Mouse (Mus musculus): ENCODE results near the gene Rab37. TPM values are rescaled to one million over a fixed set of nuclear protein-coding genes. Genes with fewer than 3 reads are reported as not detected.

The Rab37 gene
- polyA plus RNA-seq, 1 experiment = 1.1 TPM

DNA sequence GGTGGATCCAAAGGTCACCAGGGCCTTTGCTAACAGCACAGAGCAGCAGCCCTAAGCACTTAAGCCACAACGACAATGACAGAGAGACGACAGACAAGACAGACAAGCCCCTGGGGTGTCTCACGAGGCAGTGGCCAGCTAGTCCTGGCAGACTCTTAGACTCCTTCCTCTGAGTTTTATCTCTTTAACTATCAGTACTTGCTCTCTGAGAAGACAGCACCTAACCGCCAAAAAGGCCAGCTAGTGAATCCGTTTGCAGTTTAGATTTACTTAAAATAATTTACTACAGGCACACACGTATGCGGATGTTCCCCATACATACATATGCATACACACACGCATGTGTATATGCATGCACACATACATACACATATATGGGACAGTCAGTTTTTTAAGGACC lies 106.3 kb downstream of the Rab37 start:
- DNase-seq = no peak
- TF ChIP-seq POLR2A (IDR thresholded peaks at IDR 0.05; ENCODE audit: borderline replicate concordance, extremely low read depth, low read depth, low read length) (no peak), CTCF (IDR thresholded peaks at IDR 0.05; ENCODE audit: insufficient read depth, low read length) (no peak)
- Histone ChIP-seq H3K4me1 (ENCODE audit: control insufficient read depth, insufficient read depth, low read length) (peaks cover 2% of the 10 kb centered on the region; the same call in 1 of the 2 replicates), H3K4me3 (replicated peaks; ENCODE audit: extremely low read depth, low read depth, low read length) (no peak overlapping the region)
- WGBS = 80% methylated on average over 8 of the region's 8 CpGs

DNA sequence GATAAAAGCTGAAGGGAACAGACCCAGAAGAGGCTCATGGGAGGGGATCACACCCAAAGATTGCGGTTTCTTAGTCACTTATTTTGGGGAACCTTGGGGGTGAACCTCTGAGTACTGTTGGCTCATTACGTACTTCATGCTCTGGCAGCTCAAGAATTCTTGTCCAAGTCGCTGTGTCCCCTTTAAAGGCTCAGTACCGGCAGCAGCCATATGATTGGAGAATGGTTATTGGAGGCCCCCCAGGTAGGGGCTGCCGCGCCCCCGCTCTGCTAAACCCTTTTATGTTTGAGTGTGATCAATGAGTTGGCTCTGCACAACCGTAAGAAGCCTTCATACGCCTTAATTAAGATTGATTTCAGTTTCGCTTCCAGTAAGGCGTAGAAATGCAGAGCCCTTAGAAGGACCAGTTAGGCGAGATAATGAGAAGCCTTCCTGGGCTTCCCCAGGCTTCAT lies 107.7 kb downstream of the Rab37 start:
- no peak overlapping the region for H3K4me3 ChIP-seq (replicated peaks; ENCODE audit: extremely low read depth, low read depth, low read length)
- DNase-seq = no peak
- 65% methylated on average over 12 of the region's 12 CpGs for WGBS

DNA sequence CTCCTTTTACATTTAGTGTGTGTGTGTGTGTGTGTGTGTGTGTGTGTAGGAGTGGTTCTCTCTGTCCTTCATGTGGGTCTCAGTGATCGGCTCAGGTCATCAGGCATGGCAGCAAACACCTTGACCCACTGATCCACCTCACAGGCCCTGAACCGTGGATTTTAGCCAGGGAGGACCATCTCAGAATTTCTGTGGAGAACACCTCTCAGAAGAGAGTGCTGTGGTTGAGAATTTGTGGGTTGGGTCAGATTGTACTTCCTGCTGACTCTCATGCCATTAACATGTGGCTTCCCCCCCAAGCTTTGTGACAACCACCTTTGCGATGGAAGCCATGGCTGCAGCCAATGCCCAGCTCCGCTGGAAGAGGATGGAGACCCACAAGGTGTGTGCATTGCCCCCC lies 109.3 kb downstream of the Rab37 start:
- 91% methylated on average over 4 of the region's 4 CpGs for WGBS
- no peak for DNase-seq
- Histone ChIP-seq H3K4me1 (ENCODE audit: control insufficient read depth, insufficient read depth, low read length) (no peaks in the 10 kb centered on the region), H3K4me3 (replicated peaks; ENCODE audit: extremely low read depth, low read depth, low read length) (no peak overlapping the region)
- TF ChIP-seq POLR2A (IDR thresholded peaks at IDR 0.05; ENCODE audit: borderline replicate concordance, extremely low read depth, low read depth, low read length) = no peak
- no peak for TF ChIP-seq CTCF (IDR thresholded peaks at IDR 0.05; ENCODE audit: insufficient read depth, low read length)

More for the DNA sequence above, 107.7 kb downstream of the Rab37 start:
- H3K4me1 ChIP-seq (ENCODE audit: control insufficient read depth, insufficient read depth, low read length) = no peaks in the 10 kb centered on the region
- no peak for TF ChIP-seq POLR2A (IDR thresholded peaks at IDR 0.05; ENCODE audit: borderline replicate concordance, extremely low read depth, low read depth, low read length)
- no peak for TF ChIP-seq CTCF (IDR thresholded peaks at IDR 0.05; ENCODE audit: insufficient read depth, low read length)

DNA sequence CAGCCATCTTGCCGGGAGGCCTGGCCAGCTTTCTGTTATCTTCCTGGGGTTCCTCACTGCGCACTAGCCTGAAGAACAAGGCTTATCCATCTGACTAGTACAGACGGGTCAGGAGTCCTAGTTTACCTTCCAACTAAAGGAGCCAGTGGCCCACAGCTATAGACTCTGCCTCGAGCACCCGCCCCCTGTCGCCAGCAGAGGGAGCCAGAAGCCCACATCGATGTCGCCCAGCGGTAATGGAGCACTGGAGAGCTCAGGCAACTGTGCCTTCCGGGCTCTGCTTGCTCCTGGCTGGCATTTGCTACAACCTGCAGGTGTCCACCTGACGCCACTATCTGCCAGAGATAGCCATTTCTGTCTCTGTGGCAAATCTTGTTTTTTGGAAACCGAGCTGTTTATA lies 111.1 kb downstream of the Rab37 start:
- 18% methylated on average over 12 of the region's 12 CpGs for WGBS
- H3K4me1 ChIP-seq (ENCODE audit: control insufficient read depth, insufficient read depth, low read length) = no peaks in the 10 kb centered on the region
- TF ChIP-seq CTCF (IDR thresholded peaks at IDR 0.05; ENCODE audit: insufficient read depth, low read length) = peak; percentile 82
- no peak for TF ChIP-seq POLR2A (IDR thresholded peaks at IDR 0.05; ENCODE audit: borderline replicate concordance, extremely low read depth, low read depth, low read length)
- peak; percentile 80 for DNase-seq
- H3K4me3 ChIP-seq (replicated peaks; ENCODE audit: extremely low read depth, low read depth, low read length) = no peak overlapping the region

DNA sequence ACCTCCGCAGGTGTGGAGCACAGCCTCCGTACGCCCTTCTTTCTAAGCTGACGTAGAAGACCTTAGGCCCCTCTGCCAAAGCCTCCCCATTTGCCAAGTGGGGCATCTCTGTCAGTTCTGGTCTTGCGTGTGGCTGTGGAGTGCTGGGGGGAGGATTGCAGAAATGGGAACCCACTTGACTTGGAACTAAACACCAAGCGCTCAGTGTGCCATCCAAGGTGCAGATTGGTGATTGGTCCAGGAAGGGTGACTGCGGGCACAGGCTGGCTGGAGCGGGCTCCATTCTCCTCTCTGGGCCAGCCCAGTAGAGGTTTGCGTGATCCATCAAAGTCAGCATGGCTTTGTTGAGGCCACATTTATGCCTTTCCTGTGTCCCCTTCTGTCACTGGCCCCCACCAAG lies 111.5 kb downstream of the Rab37 start:
- 94% methylated on average over 9 of the region's 9 CpGs for WGBS
- H3K4me1 ChIP-seq (ENCODE audit: control insufficient read depth, insufficient read depth, low read length) = no peaks in the 10 kb centered on the region
- H3K4me3 ChIP-seq (replicated peaks; ENCODE audit: extremely low read depth, low read depth, low read length) = no peak overlapping the region
- TF ChIP-seq CTCF (IDR thresholded peaks at IDR 0.05; ENCODE audit: insufficient read depth, low read length) (no peak), POLR2A (IDR thresholded peaks at IDR 0.05; ENCODE audit: borderline replicate concordance, extremely low read depth, low read depth, low read length) (no peak)
- DNase-seq = no peak

DNA sequence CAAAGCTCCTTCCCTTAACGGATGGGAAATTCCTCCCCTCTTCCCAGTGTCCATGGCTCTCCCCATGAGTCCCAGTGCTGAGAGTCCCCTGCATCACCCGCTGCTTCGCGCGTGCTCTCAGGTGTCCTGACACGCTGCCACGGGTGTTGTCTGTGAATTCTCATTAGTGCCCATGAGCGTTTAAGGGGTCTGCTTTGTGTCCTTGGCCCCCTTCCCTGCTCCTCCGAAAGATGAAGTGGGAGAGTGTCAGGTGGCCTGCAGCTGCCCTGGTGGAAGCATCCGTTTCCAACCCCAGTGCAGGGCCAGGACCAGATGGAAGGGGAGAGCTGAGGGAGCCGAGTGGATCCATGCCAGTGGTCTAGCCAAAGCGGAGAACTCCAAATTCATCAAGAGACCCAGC lies 116.9 kb downstream of the Rab37 start:
- no peaks in the 10 kb centered on the region for H3K4me1 ChIP-seq (ENCODE audit: control insufficient read depth, insufficient read depth, low read length)
- no peak overlapping the region for H3K4me3 ChIP-seq (replicated peaks; ENCODE audit: extremely low read depth, low read depth, low read length)
- WGBS = 93% methylated on average over 12 of the region's 12 CpGs
- TF ChIP-seq POLR2A (IDR thresholded peaks at IDR 0.05; ENCODE audit: borderline replicate concordance, extremely low read depth, low read depth, low read length) (no peak), CTCF (IDR thresholded peaks at IDR 0.05; ENCODE audit: insufficient read depth, low read length) (no peak)
- DNase-seq = no peak

DNA sequence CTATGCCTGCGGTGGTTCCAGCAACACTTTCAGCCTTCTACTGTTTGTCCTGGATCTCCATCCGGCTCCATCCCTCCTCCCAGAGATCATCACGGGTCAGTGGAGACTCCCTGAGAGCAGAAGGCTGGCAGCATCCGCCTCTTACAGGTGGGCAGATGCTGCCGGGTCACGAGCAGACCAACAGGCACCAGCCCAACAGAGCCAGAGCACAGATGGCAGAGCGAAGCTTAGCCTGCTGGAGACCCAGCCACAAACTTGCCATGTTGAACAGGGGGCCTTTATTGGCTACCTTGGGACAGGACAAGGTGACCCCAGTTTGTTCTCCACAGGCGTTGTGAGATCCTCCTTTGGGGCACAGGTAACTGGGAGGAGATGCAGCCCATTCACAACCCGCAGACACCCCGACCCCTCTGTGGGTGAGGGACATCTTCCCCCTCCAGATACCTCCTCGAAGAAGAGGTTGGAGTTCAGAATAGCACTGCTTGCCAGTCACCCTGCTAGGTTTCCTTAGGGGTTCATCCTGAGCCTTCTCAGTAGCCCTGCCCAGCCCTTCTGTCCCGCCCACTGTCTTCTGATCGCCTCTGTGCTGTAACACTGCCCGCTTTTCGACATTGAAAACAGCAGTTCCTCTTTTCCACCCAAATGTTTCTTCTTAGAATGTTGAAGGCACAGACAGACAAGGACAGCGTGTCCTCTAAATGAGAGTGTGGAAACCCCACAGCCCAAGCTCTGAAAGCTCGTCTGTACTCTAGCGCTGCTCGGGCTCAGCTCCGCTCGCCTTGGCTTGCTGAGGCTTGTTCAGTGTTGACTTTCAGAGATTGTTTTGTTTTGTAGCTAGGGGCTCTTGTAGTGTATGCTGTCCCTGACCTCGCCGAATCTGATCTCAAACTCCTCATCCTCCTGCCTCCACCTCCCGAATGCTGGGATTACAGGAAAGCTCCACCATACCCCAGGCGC lies 117.8 kb downstream of the Rab37 start:
- 83% methylated on average over 25 of the region's 25 CpGs for WGBS
- TF ChIP-seq CTCF (IDR thresholded peaks at IDR 0.05; ENCODE audit: insufficient read depth, low read length) = no peak
- TF ChIP-seq POLR2A (IDR thresholded peaks at IDR 0.05; ENCODE audit: borderline replicate concordance, extremely low read depth, low read depth, low read length) = no peak
- DNase-seq = no peak
- no peaks in the 10 kb centered on the region for H3K4me1 ChIP-seq (ENCODE audit: control insufficient read depth, insufficient read depth, low read length)
- H3K4me3 ChIP-seq (replicated peaks; ENCODE audit: extremely low read depth, low read depth, low read length) = no peak overlapping the region

DNA sequence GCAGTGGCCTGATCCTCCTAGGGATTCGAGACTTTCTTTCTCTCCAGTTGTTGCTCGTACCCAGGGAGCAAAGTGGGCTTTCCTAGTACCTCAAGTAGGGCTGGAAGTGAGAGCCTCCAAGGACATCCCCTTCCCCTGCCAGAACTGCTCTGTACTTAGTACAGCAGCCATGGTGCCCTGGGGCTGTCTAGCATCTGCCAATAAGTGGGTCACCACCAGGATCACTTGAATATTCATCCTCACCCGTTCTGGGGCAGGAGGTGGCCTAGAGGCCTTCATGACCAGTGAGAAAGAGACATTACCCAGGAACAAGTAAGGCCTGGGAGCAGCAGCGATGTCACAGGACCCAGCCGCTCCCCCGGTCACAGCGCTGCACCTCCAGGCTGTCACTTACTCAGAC lies 118.7 kb downstream of the Rab37 start:
- whole genome bisulfite sequencing = 89% methylated on average over 7 of the region's 7 CpGs
- Histone ChIP-seq H3K4me1 (ENCODE audit: control insufficient read depth, insufficient read depth, low read length) (no peaks in the 10 kb centered on the region), H3K4me3 (replicated peaks; ENCODE audit: extremely low read depth, low read depth, low read length) (no peak overlapping the region)
- no peak for DNase-seq
- TF ChIP-seq CTCF (IDR thresholded peaks at IDR 0.05; ENCODE audit: insufficient read depth, low read length) (no peak), POLR2A (IDR thresholded peaks at IDR 0.05; ENCODE audit: borderline replicate concordance, extremely low read depth, low read depth, low read length) (no peak)

Other genes with a start within 250 kb of the Rab37 start
- 14.3 and 18.2 TPM in 2 replicates for gene Gprc5c, start 240.3 kb upstream of the Rab37 start, polyA plus RNA-seq (2012; rRNA removed)
- 2.5 and 5.0 TPM in 2 replicates for gene Cd300a, start 201.4 kb upstream of the Rab37 start, polyA plus RNA-seq (2012; rRNA removed)
- gene Cd300lb, start 157.0 kb upstream of the Rab37 start, polyA plus RNA-seq (2012; rRNA removed) = 2.4 and 5.4 TPM in 2 replicates
- 0.68 and 1.2 TPM in 2 replicates for gene Cd300c, start 122.3 kb upstream of the Rab37 start, polyA plus RNA-seq (2012; rRNA removed)
- 2.9 and 5.4 TPM in 2 replicates for gene Cd300ld, start 101.5 kb upstream of the Rab37 start, polyA plus RNA-seq (2012; rRNA removed)
- 15.5 and 24.6 TPM in 2 replicates for gene Cd300c2, start 89.6 kb upstream of the Rab37 start, polyA plus RNA-seq (2012; rRNA removed)
- gene Cd300ld2, start 75.2 kb upstream of the Rab37 start, polyA plus RNA-seq (2012; rRNA removed) = 0.18 and 0.32 TPM in 2 replicates
- gene Cd300ld4, start 64.4 kb upstream of the Rab37 start, polyA plus RNA-seq (2012; rRNA removed) = 0.43 and 0.77 TPM in 2 replicates
- 2.2 and 2.3 TPM in 2 replicates for gene Cd300ld5, start 53.7 kb upstream of the Rab37 start, polyA plus RNA-seq (2012; rRNA removed)
- 18.6 and 25.0 TPM in 2 replicates for gene Cd300ld3, start 43.0 kb upstream of the Rab37 start, polyA plus RNA-seq (2012; rRNA removed)
- 2.1 and 2.6 TPM in 2 replicates for gene Cd300e, start 29.3 kb upstream of the Rab37 start, polyA plus RNA-seq (2012; rRNA removed)
- gene Cd300lf, start 42.6 kb downstream of the Rab37 start, polyA plus RNA-seq (2012; rRNA removed) = 12.2 and 20.6 TPM in 2 replicates
- 46.8 and 60.1 TPM in 2 replicates for gene Slc9a3r1, start 71.9 kb downstream of the Rab37 start, polyA plus RNA-seq (2012; rRNA removed)
- gene Tmem104, start 96.1 kb downstream of the Rab37 start, polyA plus RNA-seq (2012; rRNA removed) = 19.1 and 21.6 TPM in 2 replicates
- 18.8 and 26.4 TPM in 2 replicates for gene Nat9, start 96.4 kb downstream of the Rab37 start, polyA plus RNA-seq (2012; rRNA removed)
- gene Grin2c, start 175.8 kb downstream of the Rab37 start, polyA plus RNA-seq (2012; rRNA removed) = 4.8 and 6.5 TPM in 2 replicates
- 11.1 and 13.0 TPM in 2 replicates for gene Fdxr, start 185.6 kb downstream of the Rab37 start, polyA plus RNA-seq (2012; rRNA removed)
- 2.8 and 3.8 TPM in 2 replicates for gene Fads6, start 206.2 kb downstream of the Rab37 start, polyA plus RNA-seq (2012; rRNA removed)
- 8.3 TPM in 1 of 2 replicates, not detected in the other for gene Otop2, start 215.7 kb downstream of the Rab37 start, polyA plus RNA-seq (2012; rRNA removed)
- 0.11 and 0.17 TPM in 2 replicates for gene Ush1g, start 230.6 kb downstream of the Rab37 start, polyA plus RNA-seq (2012; rRNA removed)
- gene Otop3, start 243.3 kb downstream of the Rab37 start, polyA plus RNA-seq (2012; rRNA removed) = 0.05 and 7.8 TPM in 2 replicates